Mouse (Mus musculus): ENCODE data around the gene Mrpl24. TPM values are rescaled to one million over a fixed set of nuclear protein-coding genes. Genes with fewer than 3 reads are reported as not detected.

The Mrpl24 gene
- polyA plus RNA-seq, 1 experiment from 2014 or later: 53.5 TPM

DNA sequence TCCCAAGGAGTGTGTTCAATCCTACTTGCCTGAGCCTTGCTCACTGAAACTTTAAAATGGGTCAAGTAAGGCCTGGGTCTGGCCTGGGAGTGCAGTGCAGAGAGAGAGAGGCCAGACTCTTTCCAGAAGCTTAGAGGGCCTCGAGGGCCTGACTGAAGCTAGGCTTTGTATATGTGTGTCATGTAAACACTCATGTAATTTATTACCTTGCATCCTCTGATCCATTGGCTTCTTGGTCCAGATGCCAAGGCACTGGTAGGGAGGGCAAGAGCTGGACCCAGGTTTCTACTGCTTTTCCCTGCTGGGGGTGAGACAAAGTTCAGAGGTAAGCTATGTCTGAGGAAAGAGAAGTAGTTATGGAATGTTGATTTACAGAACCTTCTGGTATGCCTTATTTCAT is 11.4 kb upstream of the Mrpl24 start:
- peak overlapping the region; percentile 79 for H3K9ac ChIP-seq
- no peaks in the 10 kb centered on the region for H3K9me3 ChIP-seq (ENCODE audit: control insufficient read depth, low read length)
- no peak for DNase-seq (ENCODE audit: low spot score)
- peak overlapping the region; percentile 88; the same call in 1 of the 2 replicates for H3K27ac ChIP-seq
- WGBS: 10% methylated on average over 1 of the region's 1 CpGs
- peak overlapping the region; percentile 89 for H3K4me2 ChIP-seq (replicated peaks)
- H3K4me3 ChIP-seq (replicated peaks; ENCODE audit: low read length): peak overlapping the region; percentile 75
- H3K36me3 ChIP-seq (replicated peaks; ENCODE audit: control insufficient read depth, insufficient read depth): peaks cover under 1% of the 10 kb centered on the region; the same call in 1 of the 2 replicates
- H3K27me3 ChIP-seq (ENCODE audit: control insufficient read depth, insufficient read depth, low read length): no peaks in the 10 kb centered on the region
- H3K4me1 ChIP-seq (replicated peaks; ENCODE audit: control insufficient read depth, insufficient read depth, low read length): peaks cover 32% of the 10 kb centered on the region
- no peak for ATAC-seq (ENCODE audit: low FRiP score)

DNA sequence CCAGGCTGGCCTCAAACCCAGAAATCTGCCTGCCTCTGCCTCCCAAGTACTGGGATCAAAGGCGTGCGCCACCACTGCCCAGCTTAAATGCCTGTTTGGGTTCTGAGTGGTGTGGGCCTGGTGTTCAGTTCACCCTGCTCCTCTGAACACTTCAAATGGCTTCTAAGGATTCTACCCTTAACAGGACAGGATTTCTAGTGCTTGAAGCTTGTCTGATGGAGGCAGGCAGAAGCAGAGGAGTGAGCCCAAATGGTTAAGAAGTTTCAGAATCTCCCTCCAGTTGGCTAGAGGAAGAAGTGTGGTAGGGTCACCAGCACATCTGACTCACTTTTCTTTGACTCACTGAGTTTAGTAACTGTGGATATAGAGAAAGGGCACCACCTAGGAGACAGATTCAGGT is 9.9 kb upstream of the Mrpl24 start:
- Histone ChIP-seq H3K9ac (no peak overlapping the region), H3K27ac (0 out of 2 replicates have a peak overlapping the region, but pooled peaks have one; percentile 81), H3K36me3 (replicated peaks; ENCODE audit: control insufficient read depth, insufficient read depth) (peaks cover 14% of the 10 kb centered on the region), H3K4me1 (replicated peaks; ENCODE audit: control insufficient read depth, insufficient read depth, low read length) (peaks cover 32% of the 10 kb centered on the region), H3K9me3 (ENCODE audit: control insufficient read depth, low read length) (no peaks in the 10 kb centered on the region), H3K4me3 (replicated peaks; ENCODE audit: low read length) (no peak overlapping the region), H3K4me2 (replicated peaks) (peak overlapping the region; percentile 89; the same call in 1 of the 2 replicates), H3K27me3 (ENCODE audit: control insufficient read depth, insufficient read depth, low read length) (no peaks in the 10 kb centered on the region)
- 91% methylated on average over 2 of the region's 2 CpGs for WGBS
- DNase-seq (ENCODE audit: low spot score) (no peak), ATAC-seq (ENCODE audit: low FRiP score) (no peak)

DNA sequence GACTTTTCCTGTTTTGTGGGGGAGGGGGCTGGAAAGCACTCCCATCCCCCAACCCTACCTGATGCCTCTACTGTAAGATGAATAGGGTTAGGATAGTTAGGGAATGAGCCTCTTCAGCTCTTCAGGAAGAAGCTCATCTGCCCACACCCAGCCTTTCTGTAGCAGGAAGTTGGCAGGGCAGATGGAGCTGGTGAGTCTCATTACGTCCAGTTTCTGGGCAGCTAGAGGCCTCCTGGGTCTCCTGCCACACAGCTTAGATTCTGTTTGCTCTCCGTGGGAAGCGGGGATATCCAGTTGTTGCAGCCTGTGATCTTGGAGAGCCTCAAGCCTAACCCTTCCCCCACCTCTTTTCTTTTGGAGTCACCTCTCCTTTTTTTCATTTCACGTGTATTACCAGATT is 9.4 kb upstream of the Mrpl24 start:
- ATAC-seq (ENCODE audit: low FRiP score) (no peak), DNase-seq (ENCODE audit: low spot score) (no peak)
- Histone ChIP-seq H3K27me3 (ENCODE audit: control insufficient read depth, insufficient read depth, low read length) (no peaks in the 10 kb centered on the region), H3K9me3 (ENCODE audit: control insufficient read depth, low read length) (no peaks in the 10 kb centered on the region), H3K4me1 (replicated peaks; ENCODE audit: control insufficient read depth, insufficient read depth, low read length) (peaks cover 32% of the 10 kb centered on the region), H3K27ac (peak overlapping the region; percentile 81), H3K4me3 (replicated peaks; ENCODE audit: low read length) (no peak overlapping the region; the same call in 1 of the 2 replicates), H3K9ac (0 out of 2 replicates have a peak overlapping the region, but pooled peaks have one; percentile 51), H3K4me2 (replicated peaks) (peak overlapping the region; percentile 59), H3K36me3 (replicated peaks; ENCODE audit: control insufficient read depth, insufficient read depth) (peaks cover 19% of the 10 kb centered on the region)
- WGBS: 10% methylated on average over 4 of the region's 4 CpGs

DNA sequence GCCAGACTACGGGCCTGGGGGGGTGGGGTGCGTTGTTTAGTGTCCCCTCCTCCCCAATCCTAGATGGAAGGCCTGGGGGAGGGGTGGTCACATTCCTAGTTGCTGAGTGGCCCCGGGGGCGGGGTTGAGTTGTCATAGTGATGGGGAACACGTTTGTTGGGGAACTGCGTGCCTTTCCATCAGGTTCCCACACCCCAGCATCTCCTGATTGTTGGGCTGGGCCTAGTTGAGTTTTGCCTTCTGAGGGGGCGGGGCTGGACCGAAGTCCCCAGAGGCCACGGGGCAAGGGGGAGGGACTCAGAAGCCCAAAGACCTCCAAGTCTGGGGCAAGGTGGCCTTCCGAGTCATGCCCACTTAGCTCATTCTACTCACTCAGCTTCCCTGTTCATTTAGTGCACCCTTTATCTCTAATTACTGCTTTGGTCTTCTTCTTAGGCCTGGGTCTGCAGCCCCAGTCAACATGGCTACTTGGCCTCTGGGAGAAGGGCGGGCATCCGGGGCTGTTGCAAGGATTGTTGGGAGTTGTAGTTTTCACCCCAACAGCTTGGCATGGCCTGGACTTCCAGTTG is 8.6 kb upstream of the Mrpl24 start:
- H3K9me3 ChIP-seq (ENCODE audit: control insufficient read depth, low read length): no peaks in the 10 kb centered on the region
- 0 out of 2 replicates have a peak, but pooled peaks have one; percentile 16 for ATAC-seq (ENCODE audit: low FRiP score)

DNA sequence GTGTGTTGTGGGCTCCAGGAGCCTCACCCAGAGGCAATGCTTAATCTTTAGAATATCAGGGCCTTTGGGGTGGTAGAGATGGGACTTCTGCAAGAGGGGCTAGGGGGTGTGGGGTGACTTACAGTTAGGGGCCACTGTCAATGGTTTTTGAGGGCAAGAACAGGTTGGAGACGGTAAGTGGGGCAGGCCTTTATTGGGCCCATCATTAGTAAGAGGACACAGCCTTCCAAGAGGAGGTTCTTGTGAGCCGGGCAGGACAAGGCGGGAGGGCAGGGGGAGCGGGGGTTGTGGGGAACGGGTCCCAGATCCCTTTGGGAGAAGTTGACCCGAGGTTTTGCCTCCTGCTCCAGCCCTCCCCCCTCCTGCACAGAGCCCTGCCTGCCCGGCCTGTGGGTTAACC is 5.8 kb upstream of the Mrpl24 start:
- H3K4me3 ChIP-seq (replicated peaks; ENCODE audit: low read length): no peak overlapping the region
- H3K27ac ChIP-seq: no peak overlapping the region
- WGBS: 88% methylated on average over 7 of the region's 7 CpGs
- ATAC-seq (ENCODE audit: low FRiP score): no peak
- no peaks in the 10 kb centered on the region for H3K27me3 ChIP-seq (ENCODE audit: control insufficient read depth, insufficient read depth, low read length)
- H3K4me1 ChIP-seq (replicated peaks; ENCODE audit: control insufficient read depth, insufficient read depth, low read length): peaks cover 17% of the 10 kb centered on the region
- H3K4me2 ChIP-seq (replicated peaks): no peak overlapping the region
- no peak for DNase-seq (ENCODE audit: low spot score)
- peaks cover 48% of the 10 kb centered on the region for H3K36me3 ChIP-seq (replicated peaks; ENCODE audit: control insufficient read depth, insufficient read depth)
- H3K9me3 ChIP-seq (ENCODE audit: control insufficient read depth, low read length): no peaks in the 10 kb centered on the region
- no peak overlapping the region for H3K9ac ChIP-seq

More for the DNA sequence above, 8.6 kb upstream of the Mrpl24 start:
- no peaks in the 10 kb centered on the region for H3K27me3 ChIP-seq (ENCODE audit: control insufficient read depth, insufficient read depth, low read length)
- H3K4me3 ChIP-seq (replicated peaks; ENCODE audit: low read length): peak overlapping the region; percentile 34
- H3K9ac ChIP-seq: peak overlapping the region; percentile 51
- peak overlapping the region; percentile 59 for H3K4me2 ChIP-seq (replicated peaks)
- peak; percentile 58 for DNase-seq (ENCODE audit: low spot score)
- H3K36me3 ChIP-seq (replicated peaks; ENCODE audit: control insufficient read depth, insufficient read depth): peaks cover 27% of the 10 kb centered on the region
- H3K4me1 ChIP-seq (replicated peaks; ENCODE audit: control insufficient read depth, insufficient read depth, low read length): peaks cover 32% of the 10 kb centered on the region
- H3K27ac ChIP-seq: peak overlapping the region; percentile 81
- WGBS: 2% methylated on average over 11 of the region's 12 CpGs

DNA sequence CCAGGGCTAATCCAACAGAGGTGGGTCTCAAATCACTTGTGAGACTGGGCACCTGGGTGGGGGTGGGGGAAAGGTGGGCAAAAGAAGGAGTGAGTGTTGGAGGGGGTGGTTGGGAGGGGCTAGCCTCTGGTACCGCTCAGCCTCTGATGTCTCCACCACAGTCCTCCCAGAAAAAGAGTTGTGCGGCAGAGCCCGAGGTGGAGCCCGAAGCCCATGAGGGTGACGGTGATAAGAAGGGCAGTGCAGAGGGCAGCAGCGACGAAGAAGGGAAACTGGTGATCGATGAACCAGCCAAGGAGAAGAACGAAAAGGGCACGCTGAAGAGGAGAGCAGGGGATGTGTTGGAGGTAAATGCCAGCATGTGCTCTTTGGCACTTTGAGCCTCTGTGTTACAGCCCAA is 5.4 kb upstream of the Mrpl24 start:
- Histone ChIP-seq H3K36me3 (replicated peaks; ENCODE audit: control insufficient read depth, insufficient read depth) (peaks cover 48% of the 10 kb centered on the region), H3K27ac (no peak overlapping the region), H3K4me2 (replicated peaks) (no peak overlapping the region), H3K9me3 (ENCODE audit: control insufficient read depth, low read length) (no peaks in the 10 kb centered on the region), H3K4me3 (replicated peaks; ENCODE audit: low read length) (no peak overlapping the region), H3K4me1 (replicated peaks; ENCODE audit: control insufficient read depth, insufficient read depth, low read length) (peaks cover 17% of the 10 kb centered on the region), H3K27me3 (ENCODE audit: control insufficient read depth, insufficient read depth, low read length) (no peaks in the 10 kb centered on the region), H3K9ac (no peak overlapping the region)
- DNase-seq (ENCODE audit: low spot score): no peak
- WGBS: 92% methylated on average over 10 of the region's 10 CpGs
- no peak for ATAC-seq (ENCODE audit: low FRiP score)

DNA sequence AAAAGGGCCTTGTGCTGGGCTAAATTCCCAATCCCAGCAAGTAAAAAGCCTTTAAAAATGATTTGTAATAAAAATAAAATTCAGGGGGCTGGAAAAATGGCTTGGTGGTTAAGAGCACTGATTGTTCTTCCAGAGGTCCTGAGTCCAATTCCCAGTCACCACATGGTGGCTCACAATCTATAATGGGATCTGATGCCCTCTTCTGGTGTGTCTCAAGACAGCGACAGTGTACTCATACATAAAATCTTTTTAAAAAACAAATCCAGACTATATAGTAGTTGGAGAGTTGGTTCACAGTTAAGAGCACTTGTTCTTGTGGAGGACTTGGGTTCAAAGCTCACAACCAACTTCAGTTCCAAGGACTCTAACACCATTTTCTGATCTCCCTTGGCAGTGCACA is 2.3 kb upstream of the Mrpl24 start:
- no peak overlapping the region for H3K4me3 ChIP-seq (replicated peaks; ENCODE audit: low read length)
- peaks cover 52% of the 10 kb centered on the region for H3K36me3 ChIP-seq (replicated peaks; ENCODE audit: control insufficient read depth, insufficient read depth)
- 94% methylated on average over 1 of the region's 1 CpGs for WGBS
- ATAC-seq (ENCODE audit: low FRiP score): no peak
- H3K9ac ChIP-seq: no peak overlapping the region
- H3K4me1 ChIP-seq (replicated peaks; ENCODE audit: control insufficient read depth, insufficient read depth, low read length): peaks cover 4% of the 10 kb centered on the region
- DNase-seq (ENCODE audit: low spot score): no peak
- H3K27ac ChIP-seq: no peak overlapping the region
- no peaks in the 10 kb centered on the region for H3K9me3 ChIP-seq (ENCODE audit: control insufficient read depth, low read length)
- H3K4me2 ChIP-seq (replicated peaks): no peak overlapping the region
- H3K27me3 ChIP-seq (ENCODE audit: control insufficient read depth, insufficient read depth, low read length): no peaks in the 10 kb centered on the region

DNA sequence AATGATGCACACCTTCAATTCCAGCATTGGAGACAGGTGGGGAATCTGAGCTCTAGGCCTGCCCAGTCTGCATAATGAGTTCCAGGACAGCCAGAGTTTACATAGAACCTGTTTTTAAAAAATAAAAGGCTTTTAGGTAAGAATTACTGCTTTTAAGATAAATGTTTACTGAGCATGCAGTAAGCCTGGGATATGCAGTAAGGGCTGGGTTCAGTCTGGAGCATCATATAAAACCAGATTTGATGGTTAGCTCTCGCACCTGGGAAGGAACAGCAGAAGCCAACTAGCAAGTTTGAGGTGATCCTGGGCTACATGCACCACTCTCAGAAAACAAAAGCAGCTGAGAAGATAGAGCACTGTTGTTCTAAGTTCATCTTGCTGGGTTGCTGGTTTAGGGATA is 755 bp upstream of the Mrpl24 start:
- H3K4me2 ChIP-seq (replicated peaks): peak overlapping the region; percentile 44; the same call in 1 of the 2 replicates
- H3K27me3 ChIP-seq (ENCODE audit: control insufficient read depth, insufficient read depth, low read length): no peaks in the 10 kb centered on the region
- H3K36me3 ChIP-seq (replicated peaks; ENCODE audit: control insufficient read depth, insufficient read depth): peaks cover 61% of the 10 kb centered on the region
- H3K9ac ChIP-seq: no peak overlapping the region
- H3K4me3 ChIP-seq (replicated peaks; ENCODE audit: low read length): no peak overlapping the region
- peaks cover 4% of the 10 kb centered on the region for H3K4me1 ChIP-seq (replicated peaks; ENCODE audit: control insufficient read depth, insufficient read depth, low read length)
- 100% methylated on average over 1 of the region's 1 CpGs for WGBS
- DNase-seq (ENCODE audit: low spot score) (no peak), ATAC-seq (ENCODE audit: low FRiP score) (no peak; the same call in 1 of the 2 replicates)
- no peaks in the 10 kb centered on the region for H3K9me3 ChIP-seq (ENCODE audit: control insufficient read depth, low read length)
- no peak overlapping the region for H3K27ac ChIP-seq

DNA sequence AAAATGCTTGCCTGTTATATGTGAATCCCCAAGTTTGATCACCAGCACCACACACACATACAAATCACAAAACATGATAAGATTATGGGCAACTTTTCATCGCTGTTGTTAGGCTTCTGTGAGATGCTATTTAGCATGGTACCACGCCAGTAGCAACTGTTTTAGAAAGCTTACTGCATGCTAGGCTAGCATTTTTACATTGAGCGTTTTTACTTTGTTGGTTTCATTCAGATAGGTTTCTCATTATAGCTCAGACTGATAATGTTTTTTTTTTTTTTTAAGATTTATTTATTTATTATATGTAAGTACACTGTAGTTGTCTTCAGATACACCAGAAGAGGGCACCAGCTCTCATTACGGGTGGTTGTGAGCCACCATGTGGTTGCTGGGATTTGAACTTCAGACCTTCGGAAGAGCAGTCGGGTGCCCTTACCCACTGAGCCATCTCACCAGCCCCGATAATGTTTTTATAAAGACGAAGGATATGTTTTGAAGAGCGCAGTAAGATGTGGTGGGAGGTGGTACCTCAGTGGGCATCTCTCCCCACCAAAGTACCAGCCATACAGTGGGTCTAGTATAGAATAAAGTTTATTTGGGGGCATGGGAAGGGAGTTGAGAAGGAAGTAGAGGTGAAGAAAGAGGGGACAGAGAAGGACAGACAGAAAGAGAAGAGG is 1.1 kb downstream of the Mrpl24 start:
- 73% methylated on average over 9 of the region's 9 CpGs for WGBS
- Histone ChIP-seq H3K9me3 (ENCODE audit: control insufficient read depth, low read length) (no peaks in the 10 kb centered on the region), H3K4me2 (replicated peaks) (peak overlapping the region; percentile 80), H3K36me3 (replicated peaks; ENCODE audit: control insufficient read depth, insufficient read depth) (peaks cover 61% of the 10 kb centered on the region), H3K27me3 (ENCODE audit: control insufficient read depth, insufficient read depth, low read length) (no peaks in the 10 kb centered on the region), H3K27ac (no peak overlapping the region), H3K4me3 (replicated peaks; ENCODE audit: low read length) (peak overlapping the region; percentile 52), H3K4me1 (replicated peaks; ENCODE audit: control insufficient read depth, insufficient read depth, low read length) (peaks cover 4% of the 10 kb centered on the region), H3K9ac (peak overlapping the region; percentile 67)
- ATAC-seq (ENCODE audit: low FRiP score) (no peak), DNase-seq (ENCODE audit: low spot score) (no peak)

Measured in hindbrain, embryonic 14.5 days (tissue).